Mouse (Mus musculus) C2C12 (cell line): Measurements from ENCODE around the gene Acat2. TPM values are rescaled to one million over a fixed set of nuclear protein-coding genes. Genes with fewer than 3 reads are reported as not detected.
"Not testable (repeated sequence)": the region's sequence is repeated elsewhere in the genome, so short reads cannot be mapped to it uniquely, and the experiment has no call there.

Source experiments
- H3K27me3 ChIP-seq: one replicate; pipeline ENCODE4 v1.6.1; 2011; ENCODE audit not compliant: control insufficient read depth, insufficient read depth, insufficient read length
- H3K36me3 ChIP-seq: one replicate; pipeline ENCODE4 v1.6.1; 2011; ENCODE audit not compliant: control insufficient read depth, insufficient read depth
- H3K4me3 ChIP-seq: one replicate; pipeline ENCODE4 v1.5.1; 2011; ENCODE audit warnings: mild to moderate bottlenecking, control low read depth; ENCODE audit not compliant: poor library complexity, insufficient read depth, severe bottlenecking
- H3K79me2 ChIP-seq: one replicate; pipeline ENCODE4 v1.6.1; 2011; ENCODE audit not compliant: control insufficient read depth, insufficient read depth
- H3K79me3 ChIP-seq: one replicate; pipeline ENCODE4 v1.6.1; 2011; ENCODE audit warnings: low read depth, control low read depth
- H3ac ChIP-seq: one replicate; pipeline ENCODE3; 2011; ENCODE audit warnings: low read depth; ENCODE audit not compliant: control insufficient read depth, insufficient read length
- CEBPB ChIP-seq: IDR thresholded peaks from one replicate; pipeline ENCODE4 v1.6.1; 2011; ENCODE audit warnings: low read depth, mild to moderate bottlenecking, control low read depth, moderate library complexity
- CTCF ChIP-seq: IDR thresholded peaks from one replicate; pipeline ENCODE4 v1.5.1; 2011; ENCODE audit not compliant: control insufficient read depth, insufficient read depth, insufficient read length
- FOSL1 ChIP-seq: IDR thresholded peaks from one replicate; pipeline ENCODE4 v1.8.0; 2011; ENCODE audit warnings: mild to moderate bottlenecking, low read length; ENCODE audit not compliant: poor library complexity, insufficient read depth, severe bottlenecking
- MAX ChIP-seq: IDR thresholded peaks from one replicate; pipeline ENCODE4 v1.6.1; 2011; ENCODE audit warnings: mild to moderate bottlenecking, control low read depth
- MYOD1 ChIP-seq: IDR thresholded peaks from one replicate; pipeline ENCODE4 v1.6.1; 2011; ENCODE audit warnings: low read depth; ENCODE audit not compliant: control insufficient read depth, insufficient read length
- MYOG ChIP-seq: IDR thresholded peaks from one replicate; pipeline ENCODE4 v1.6.1; 2011; ENCODE audit not compliant: control insufficient read depth, insufficient read length; ENCODE audit errors: extremely low read depth
- USF1 ChIP-seq: IDR thresholded peaks from one replicate; pipeline ENCODE4 v1.6.1; 2011; ENCODE audit warnings: low read depth, mild to moderate bottlenecking, control low read depth, moderate library complexity
- long read RNA-seq, 2 experiments: library from polyadenylated mRNA; unstranded; transcript quantifications; one replicate each; pipeline ENCODE4 v2.0.0; 2019 to 2020
- polyA plus RNA-seq: library from polyadenylated mRNA; unstranded; fragments of >200 nt; fragmentation: generic; extraction: Trizol; gene quantifications from one replicate; pipeline ENCODE4 v1.2.1, GENCODE M21; 2012; ENCODE audit warnings: missing spikeins

Acat2 gene
- polyA plus RNA-seq = 90.7 TPM
- long read RNA-seq, experiment 1, transcript Acat2-201 (9 exons, 2,250 nt) = major isoform, 118 of 141 reads
- long read RNA-seq, experiment 1, transcript Acat2-203 (8 exons, 1,800 nt) = minor isoform, 8 of 141 reads
- long read RNA-seq, experiment 1, partial matches to known transcripts = 13 of 141 reads
- long read RNA-seq, experiment 1, other reads (novel, unspliced or antisense) = 1 of 141 reads
- long read RNA-seq, experiment 2, transcript Acat2-201 (9 exons, 2,250 nt) = major isoform, 445 of 485 reads
- long read RNA-seq, experiment 2, transcript Acat2-203 (8 exons, 1,800 nt) = minor isoform, 29 of 485 reads
- long read RNA-seq, experiment 2, partial matches to known transcripts = 4 of 485 reads
- long read RNA-seq, experiment 2, other reads (novel, unspliced or antisense) = 7 of 485 reads

- H3K36me3 ChIP-seq = peaks cover 15% of the 10 kb centered on the region
- no peaks in the 10 kb centered on the region for H3K27me3 ChIP-seq
- no peaks in the 10 kb centered on the region for H3K79me3 ChIP-seq
- peak within 1 kb of the TSS; percentile 49 for H3K4me3 ChIP-seq
- H3ac ChIP-seq = peak within 1 kb of the TSS; percentile 88
- no peak for TF ChIP-seq MYOG
- no peak for TF ChIP-seq MYOD1
- TF ChIP-seq FOSL1 = no peak
- TF ChIP-seq MAX = no peak
- TF ChIP-seq CEBPB = no peak
- TF ChIP-seq CTCF = no peak
- TF ChIP-seq USF1 = no peak
- no peaks in the 10 kb centered on the region for H3K79me2 ChIP-seq
Observed at GRCm38 (mm10) chr17:12960331-12960873, at the start of gene Acat2. Gene Acat2, minus strand, starts transcription at chr17:12960747.

GRCm38 (mm10) chr17:13009887-13010286, 49.3 kb upstream of the Acat2 start:
- Histone ChIP-seq H3ac (no peak overlapping the region), H3K27me3 (no peaks in the 10 kb centered on the region), H3K79me3 (peaks cover 7% of the 10 kb centered on the region), H3K36me3 (peaks cover 29% of the 10 kb centered on the region), H3K4me3 (no peak overlapping the region), H3K79me2 (peaks cover 15% of the 10 kb centered on the region)
- TF ChIP-seq MAX = peak; percentile 84
- TF ChIP-seq CEBPB = peak; percentile 36
- no peak for TF ChIP-seq CTCF
- no peak for TF ChIP-seq MYOG
- TF ChIP-seq FOSL1 = no peak
- TF ChIP-seq MYOD1 = no peak
- no peak for TF ChIP-seq USF1

DNA sequence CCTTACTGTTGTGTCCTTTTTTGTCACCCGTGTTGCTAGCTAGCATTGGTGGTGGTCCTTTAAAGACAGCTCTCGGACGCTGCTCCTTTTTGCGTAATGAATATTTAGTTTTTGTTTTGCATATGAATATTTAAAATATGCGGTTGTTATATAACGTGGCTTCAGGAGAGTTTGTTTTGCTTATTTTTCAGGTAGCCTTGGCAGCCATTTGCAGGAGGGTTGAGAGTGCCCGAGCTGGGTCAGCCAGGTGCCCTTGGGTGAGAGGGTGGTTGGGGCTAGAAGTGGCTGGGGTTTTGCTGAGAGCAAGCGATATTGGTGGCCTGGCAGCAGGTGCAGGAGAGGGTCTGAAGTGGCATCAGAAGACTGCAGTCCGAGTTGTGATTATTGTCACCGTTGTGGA, 48.0 kb upstream of the Acat2 start:
- Histone ChIP-seq H3K27me3 (no peaks in the 10 kb centered on the region), H3K4me3 (peak overlapping the region; percentile 51), H3K79me2 (peaks cover 15% of the 10 kb centered on the region), H3ac (peak overlapping the region; percentile 89), H3K79me3 (peaks cover 7% of the 10 kb centered on the region), H3K36me3 (peaks cover 24% of the 10 kb centered on the region)
- no peak for TF ChIP-seq CTCF

DNA sequence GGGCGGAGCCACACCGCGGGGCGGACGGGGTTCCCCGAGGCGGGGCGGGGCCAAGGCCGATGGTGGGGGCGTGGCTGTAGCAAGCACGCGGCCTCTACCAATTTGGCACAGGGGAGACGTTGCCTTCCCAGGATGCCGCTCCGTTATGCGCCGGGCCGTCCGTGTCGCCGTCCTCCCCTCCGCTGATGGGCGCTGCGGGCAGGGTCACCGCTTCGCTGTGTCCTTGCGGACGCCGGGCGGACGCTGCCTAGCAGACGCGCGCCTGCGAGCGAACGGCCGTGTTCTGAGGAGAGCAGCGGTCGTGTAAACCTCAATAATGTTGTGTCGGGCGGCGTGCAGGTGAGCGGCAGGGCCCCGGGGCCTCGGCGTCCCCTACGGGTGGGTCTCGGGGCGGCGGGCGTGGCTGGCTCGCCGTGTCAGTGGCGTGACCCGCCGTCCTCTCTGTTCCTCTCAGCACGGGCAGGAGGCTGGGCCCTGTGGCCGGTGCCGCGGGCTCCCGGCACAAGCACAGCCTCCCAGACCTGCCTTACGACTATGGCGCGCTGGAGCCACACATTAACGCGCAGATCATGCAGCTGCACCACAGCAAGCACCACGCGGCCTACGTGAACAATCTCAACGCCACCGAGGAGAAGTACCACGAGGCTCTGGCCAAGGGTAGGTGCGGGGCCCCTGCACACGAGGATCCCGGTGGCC, 47.3 kb upstream of the Acat2 start:
- H3K79me3 ChIP-seq = peaks cover 7% of the 10 kb centered on the region
- no peaks in the 10 kb centered on the region for H3K27me3 ChIP-seq
- H3ac ChIP-seq = peak overlapping the region; percentile 89
- H3K79me2 ChIP-seq = peaks cover 15% of the 10 kb centered on the region
- peak overlapping the region; percentile 51 for H3K4me3 ChIP-seq
- TF ChIP-seq MAX = no peak
- no peak for TF ChIP-seq MYOG
- no peak for TF ChIP-seq FOSL1
- H3K36me3 ChIP-seq = peaks cover 17% of the 10 kb centered on the region

DNA sequence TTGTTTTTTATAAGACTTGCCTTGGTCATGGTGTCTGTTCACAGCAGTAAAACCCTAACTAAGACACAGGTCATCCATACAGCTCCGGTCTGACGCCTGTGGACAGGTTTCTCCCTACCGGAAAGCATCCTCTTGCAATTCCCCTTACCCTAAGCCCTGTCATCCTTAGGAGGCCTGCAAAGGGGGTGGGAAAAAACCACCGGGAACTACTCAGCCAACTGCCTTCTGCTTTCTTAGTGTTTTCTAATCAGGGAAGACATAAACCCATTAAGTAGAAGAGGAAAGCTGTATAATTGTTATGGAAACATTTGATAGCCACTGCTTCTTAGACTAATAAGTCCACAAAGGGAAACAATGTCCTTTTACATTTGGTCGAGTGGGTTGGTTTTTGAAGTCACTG, 46.4 kb upstream of the Acat2 start:
- Histone ChIP-seq H3ac (no peak overlapping the region), H3K27me3 (no peaks in the 10 kb centered on the region), H3K79me3 (peaks cover 7% of the 10 kb centered on the region), H3K4me3 (no peak overlapping the region), H3K79me2 (peaks cover 15% of the 10 kb centered on the region), H3K36me3 (peaks cover 9% of the 10 kb centered on the region)
- TF ChIP-seq MYOG = no peak
- TF ChIP-seq MAX = no peak
- TF ChIP-seq MYOD1 = no peak
- TF ChIP-seq CTCF = no peak
- no peak for TF ChIP-seq FOSL1
- no peak for TF ChIP-seq CEBPB
- no peak for TF ChIP-seq USF1

- H3K79me2 ChIP-seq = peaks cover 15% of the 10 kb centered on the region
Observed at GRCm38 (mm10) chr17:13006546-13006945, 46.0 kb upstream of the Acat2 start, which contains the start of gene Sod2. Gene Sod2, plus strand, starts transcription at chr17:13006846.

GRCm38 (mm10) chr17:13004436-13004835, 43.9 kb upstream of the Acat2 start:
- H3K79me2 ChIP-seq = peaks cover 13% of the 10 kb centered on the region
- H3K79me3 ChIP-seq, H3K4me3 ChIP-seq, H3K36me3 ChIP-seq, H3K27me3 ChIP-seq, H3ac ChIP-seq: not testable (repeated sequence)

More at GRCm38 (mm10) chr17:13006546-13006945, 46.0 kb upstream of the Acat2 start, which contains the start of gene Sod2:
- H3K79me3 ChIP-seq, H3K36me3 ChIP-seq, H3K27me3 ChIP-seq, H3ac ChIP-seq: not testable (repeated sequence)
- peak within 1 kb of the TSS; percentile 51 for H3K4me3 ChIP-seq

- not testable (repeated sequence) for H3K79me2 ChIP-seq, H3ac ChIP-seq, H3K36me3 ChIP-seq, H3K79me3 ChIP-seq, H3K27me3 ChIP-seq, H3K4me3 ChIP-seq
Observed at GRCm38 (mm10) chr17:13002243-13002642, 41.7 kb upstream of the Acat2 start.
